Mouse (Mus musculus) gastrocnemius, postnatal 25 days (tissue): Measurements from ENCODE around the gene Sp8. TPM values are rescaled to one million over a fixed set of nuclear protein-coding genes. Genes with fewer than 3 reads are reported as not detected.

Source experiments
- DNase-seq: peaks from one replicate; pipeline ENCODE4 v3.0.0; 2022
- total RNA-seq, 2 experiments: library from RNA; stranded (reverse); gene quantifications; 1 replicate in 1 of 2; 2 replicates in 1 of 2; pipeline ENCODE4 v1.2.3; 2021

Sp8 gene
- total RNA-seq, 2 experiments from 2014 or later: not detected

DNA sequence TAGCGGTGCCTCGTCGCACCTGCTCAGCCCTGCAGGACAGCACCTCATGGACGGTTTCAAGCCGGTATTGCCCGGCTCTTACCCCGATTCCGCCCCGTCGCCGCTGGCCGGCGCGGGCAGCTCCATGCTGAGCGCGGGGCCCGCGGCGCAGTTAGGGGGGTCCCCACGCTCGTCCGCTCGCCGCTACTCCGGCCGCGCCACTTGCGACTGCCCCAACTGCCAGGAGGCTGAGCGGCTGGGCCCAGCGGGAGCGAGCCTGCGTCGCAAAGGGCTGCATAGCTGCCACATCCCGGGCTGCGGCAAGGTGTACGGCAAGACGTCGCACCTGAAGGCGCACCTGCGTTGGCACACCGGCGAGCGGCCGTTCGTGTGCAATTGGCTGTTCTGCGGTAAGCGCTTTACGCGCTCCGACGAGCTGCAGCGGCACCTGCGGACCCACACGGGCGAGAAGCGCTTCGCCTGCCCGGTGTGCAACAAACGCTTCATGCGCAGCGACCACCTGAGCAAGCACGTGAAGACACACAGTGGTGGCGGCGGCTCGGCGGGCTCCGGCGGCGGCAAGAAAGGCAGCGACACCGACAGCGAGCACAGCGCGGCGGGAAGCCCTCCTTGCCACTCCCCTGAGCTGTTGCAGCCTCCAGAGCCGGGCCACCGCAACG is 3.2 kb downstream of the Sp8 start:
- no peak for DNase-seq

DNA sequence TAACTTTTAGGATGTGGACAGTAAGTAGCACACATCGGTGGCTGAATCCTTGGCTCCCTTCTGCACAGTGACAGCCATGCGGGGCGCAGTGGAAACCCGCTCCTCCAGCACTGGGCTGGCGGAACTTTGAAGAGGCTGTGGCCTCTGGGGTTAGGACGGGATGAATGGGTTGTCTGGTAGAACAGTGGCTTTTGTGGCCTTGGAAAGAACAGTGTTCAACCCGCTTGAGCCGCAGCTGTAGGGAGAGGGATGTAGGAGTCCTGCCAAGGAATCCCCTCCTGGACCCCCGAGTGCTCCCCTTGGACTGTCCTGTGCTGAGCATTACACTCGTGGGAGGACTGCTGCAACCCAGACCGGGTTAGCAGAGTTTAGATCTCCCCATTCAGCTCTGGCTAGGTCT is 3.9 kb downstream of the Sp8 start:
- no peak for DNase-seq

DNA sequence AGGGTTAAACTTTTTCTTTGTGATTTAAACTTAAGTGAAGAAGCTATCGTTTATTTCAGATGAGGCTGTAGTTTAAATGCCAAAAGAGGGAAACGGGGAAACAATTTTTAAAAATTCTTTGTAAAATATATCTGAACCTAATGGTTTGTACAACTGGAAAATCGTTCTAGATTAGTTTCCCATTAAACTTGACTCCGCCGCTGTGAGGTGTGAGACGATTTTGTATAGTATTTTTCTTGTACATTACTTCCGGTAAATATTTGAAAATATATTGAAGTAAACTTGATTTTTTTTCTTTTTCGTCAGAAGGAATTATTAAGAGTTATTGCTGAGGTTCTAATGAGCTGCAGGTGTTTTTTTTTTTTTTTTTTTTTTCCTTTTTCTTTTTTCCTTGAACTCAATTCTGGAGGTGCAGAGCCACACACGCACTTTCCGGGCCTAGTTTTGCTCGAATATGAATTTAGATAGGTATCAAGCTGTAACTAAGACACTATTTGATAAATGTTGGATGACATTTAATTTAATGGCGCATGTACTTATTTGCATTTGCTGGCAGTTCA is 4.8 kb downstream of the Sp8 start:
- no peak for DNase-seq

DNA sequence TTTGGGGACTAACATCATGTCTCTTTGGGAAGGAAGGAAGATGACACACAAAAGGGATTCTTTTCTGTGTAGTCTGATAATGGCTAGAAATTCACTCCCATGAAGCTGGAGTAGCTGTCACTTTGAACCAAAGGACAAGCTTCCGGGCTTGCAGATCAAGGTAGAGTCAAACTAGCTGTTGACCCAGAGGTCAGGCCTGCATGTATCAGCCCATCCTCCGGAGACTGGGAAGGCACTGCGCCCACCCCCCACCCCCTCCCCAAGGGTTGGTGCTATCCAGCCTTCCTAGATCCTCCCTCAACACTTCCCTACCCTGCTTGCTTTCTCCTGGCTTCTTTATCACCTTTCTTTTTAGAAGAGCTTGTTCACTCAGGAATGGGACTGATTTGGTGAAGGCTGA is 7.2 kb downstream of the Sp8 start:
- no peak for DNase-seq

DNA sequence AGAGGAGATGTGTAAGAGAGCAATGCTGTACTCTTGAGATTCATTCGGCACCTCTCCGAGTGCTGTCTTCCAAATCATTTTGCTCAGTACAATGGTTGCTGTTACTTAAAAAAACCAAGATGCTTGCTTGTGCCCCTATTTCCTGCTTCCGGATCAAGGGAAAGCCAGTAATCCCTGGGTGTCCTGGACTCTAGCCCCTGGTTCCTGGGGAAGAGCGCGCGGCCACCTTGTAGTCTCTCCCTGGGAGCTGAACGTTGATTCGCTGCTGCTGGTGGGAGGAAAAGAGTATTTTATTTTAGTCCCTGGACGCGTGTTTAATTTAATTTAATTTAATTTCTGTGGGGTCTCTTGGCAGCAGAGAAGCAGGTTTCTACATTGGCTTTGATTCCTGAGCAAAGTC is 8.3 kb downstream of the Sp8 start:
- DNase-seq: no peak

DNA sequence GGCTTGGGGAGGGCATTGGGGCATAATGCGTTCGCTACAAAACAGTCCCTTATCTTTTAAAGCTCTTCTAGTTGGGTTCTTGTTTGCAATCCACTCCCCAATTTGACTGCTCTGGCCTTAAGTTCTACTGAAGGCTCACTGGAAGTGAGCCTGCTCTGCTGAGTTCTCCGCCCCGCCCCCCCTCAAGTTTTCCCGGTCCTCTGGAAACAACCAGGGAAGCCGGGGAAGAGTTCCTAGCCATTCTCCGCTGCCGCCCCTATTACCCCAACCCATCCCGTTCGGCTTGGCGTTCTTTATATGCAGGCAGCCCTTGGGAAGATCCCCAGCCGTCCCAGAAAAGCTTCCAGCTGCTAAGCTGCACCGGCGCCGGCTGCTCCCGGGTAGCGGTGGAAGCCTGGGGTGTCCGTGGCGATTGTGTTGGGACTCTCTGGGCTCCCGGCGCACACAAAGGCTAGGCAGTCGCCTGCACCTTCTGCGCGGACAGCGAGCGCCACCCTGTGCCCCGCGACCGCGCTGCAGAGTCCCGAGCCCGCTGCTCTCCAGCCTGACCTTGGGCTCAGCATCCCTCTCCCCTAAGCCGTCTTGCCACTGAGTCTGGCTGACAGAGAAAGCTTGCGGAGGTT is 8.8 kb downstream of the Sp8 start:
- no peak for DNase-seq

DNA sequence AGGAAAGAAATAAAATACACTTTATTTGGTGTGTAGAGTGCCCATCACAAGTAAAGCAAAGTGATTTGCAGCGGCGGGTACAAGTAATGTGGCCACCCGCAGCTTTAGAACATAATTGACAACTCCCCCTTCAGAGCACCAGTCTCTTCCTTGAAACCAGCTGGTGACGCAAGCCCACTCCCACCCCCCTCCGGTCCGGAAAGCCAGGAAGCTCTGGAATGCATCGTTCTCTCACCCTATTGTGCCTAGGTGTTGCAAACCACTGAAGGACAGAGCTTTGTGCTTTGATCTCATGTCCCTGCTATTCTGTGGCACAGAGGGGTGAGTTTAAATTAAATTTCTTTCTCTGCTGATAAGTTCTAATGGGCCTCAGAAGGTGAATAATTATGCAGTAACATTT is 10.0 kb downstream of the Sp8 start:
- DNase-seq: no peak

DNA sequence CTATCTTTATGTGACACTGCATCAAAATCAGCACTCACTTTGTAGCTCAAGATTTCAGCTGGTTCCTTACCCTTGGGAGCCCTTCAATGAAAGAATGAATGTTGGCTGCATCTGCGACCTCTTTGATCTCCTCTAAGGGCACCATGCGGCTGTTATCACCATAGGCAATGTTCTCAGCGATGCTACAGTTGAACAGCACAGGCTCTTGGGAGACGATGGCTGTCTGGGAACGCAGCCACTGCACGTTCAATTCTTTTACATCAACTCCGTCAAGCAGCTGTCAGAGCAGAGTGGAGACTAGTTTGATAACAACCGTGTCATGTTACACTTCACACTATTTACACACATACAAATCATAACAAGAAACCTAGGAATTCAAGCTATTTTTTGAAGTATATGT is 26.5 kb downstream of the Sp8 start:
- no peak for DNase-seq

DNA sequence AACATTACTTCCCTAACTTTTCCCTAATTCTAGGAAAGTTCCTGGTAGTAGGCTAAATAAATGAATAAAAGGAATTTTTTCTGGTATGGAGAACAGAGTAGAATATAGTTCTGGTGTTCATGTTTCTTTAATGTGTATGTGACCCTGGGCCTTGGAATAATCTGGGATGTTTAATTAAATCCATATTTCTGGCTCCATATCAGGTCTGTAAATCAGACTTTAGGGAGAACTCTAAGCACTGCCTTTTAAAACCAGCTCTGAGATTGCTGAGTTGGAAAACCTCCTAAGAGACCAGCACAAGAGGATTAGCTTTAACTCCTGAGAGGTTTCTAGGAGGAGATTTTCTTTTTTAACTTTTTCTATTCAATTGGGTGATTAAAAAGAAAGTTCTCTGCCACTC is 36.7 kb downstream of the Sp8 start:
- DNase-seq: no peak

DNA sequence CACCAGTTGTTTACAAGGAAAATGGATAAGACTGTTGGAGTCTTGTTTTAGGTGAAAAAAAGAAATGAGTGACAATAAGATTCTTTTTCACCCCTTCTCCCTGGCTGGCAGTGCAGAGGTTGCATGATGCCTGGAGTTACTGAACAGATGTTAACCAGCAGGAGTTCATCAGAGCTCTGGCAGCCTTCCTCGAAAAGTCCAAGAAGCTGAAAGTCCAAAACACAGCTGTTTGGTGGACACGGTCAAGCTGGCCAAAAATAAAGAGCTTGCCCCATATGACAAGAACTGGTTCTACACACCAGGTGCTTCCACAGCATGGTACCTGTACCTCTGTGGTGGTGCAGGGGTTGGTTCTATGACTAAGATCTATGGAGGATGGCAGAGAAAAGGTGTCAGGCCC is 41.8 kb downstream of the Sp8 start:
- no peak for DNase-seq

Other genes with a start within 250 kb of the Sp8 start
- not detected for gene Abcb5, start 120.1 kb downstream of the Sp8 start, total RNA-seq